Mouse (Mus musculus): ENCODE measurements around the gene Fbxl2. TPM values are rescaled to one million over a fixed set of nuclear protein-coding genes. Genes with fewer than 3 reads are reported as not detected.
A peak's percentile ranks its signal among the peaks of the same experiment; 100 is the strongest.

Fbxl2 gene
- polyA plus RNA-seq, 1 experiment from 2014 or later: 4.1 TPM

DNA sequence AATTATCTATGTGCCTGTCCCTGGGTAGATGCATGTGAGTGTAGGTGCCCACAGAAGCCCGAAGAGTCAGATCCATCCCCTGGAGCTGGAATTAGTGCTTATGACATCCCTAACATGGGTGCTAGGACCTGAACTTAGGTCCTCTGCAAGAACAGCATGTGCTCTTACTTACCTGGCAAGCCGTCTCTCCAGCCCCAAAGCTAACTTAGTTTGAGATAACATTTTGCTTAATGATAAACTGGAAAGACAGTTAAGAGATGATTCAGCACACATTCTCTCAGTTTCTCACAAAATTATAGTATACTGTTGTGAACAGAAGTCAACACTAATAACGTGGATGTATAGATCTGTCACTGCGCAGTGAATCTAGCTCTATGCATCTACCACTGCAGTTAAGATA lies 79.2 kb downstream of the Fbxl2 start:
- no peaks in the 10 kb centered on the region for H3K4me1 ChIP-seq (ENCODE audit: insufficient read depth, low read length)
- WGBS: 92% methylated on average over 4 of the region's 4 CpGs
- no peak overlapping the region for H3K4me2 ChIP-seq (replicated peaks; ENCODE audit: low read depth, low read length)
- H3K36me3 ChIP-seq (ENCODE audit: insufficient read depth, low read length): peaks cover 79% of the 10 kb centered on the region
- H3K27me3 ChIP-seq (ENCODE audit: insufficient read depth, low read length): no peaks in the 10 kb centered on the region
- no peak overlapping the region for H3K9ac ChIP-seq (replicated peaks; ENCODE audit: low read length)
- no peak overlapping the region for H3K4me3 ChIP-seq (ENCODE audit: low read length)
- no peaks in the 10 kb centered on the region for H3K9me3 ChIP-seq (ENCODE audit: low read length)
- H3K27ac ChIP-seq (ENCODE audit: low read length): no peak overlapping the region
- ATAC-seq (ENCODE audit: low FRiP score, low TSS enrichment): no peak

- WGBS: 94% methylated on average over 8 of the region's 8 CpGs
- Histone ChIP-seq H3K27ac (ENCODE audit: low read length) (no peak overlapping the region), H3K9me3 (ENCODE audit: low read length) (no peaks in the 10 kb centered on the region), H3K4me1 (ENCODE audit: insufficient read depth, low read length) (no peaks in the 10 kb centered on the region), H3K36me3 (ENCODE audit: insufficient read depth, low read length) (peaks cover 72% of the 10 kb centered on the region), H3K4me2 (replicated peaks; ENCODE audit: low read depth, low read length) (no peak overlapping the region), H3K9ac (replicated peaks; ENCODE audit: low read length) (no peak overlapping the region), H3K27me3 (ENCODE audit: insufficient read depth, low read length) (no peaks in the 10 kb centered on the region), H3K4me3 (ENCODE audit: low read length) (no peak overlapping the region)
- no peak for ATAC-seq (ENCODE audit: low FRiP score, low TSS enrichment)
Measured at GRCm38 (mm10) chr9:113964415-113964814, 81.6 kb downstream of the Fbxl2 start.

GRCm38 (mm10) chr9:113963718-113964117 lies 82.3 kb downstream of the Fbxl2 start:
- H3K27me3 ChIP-seq (ENCODE audit: insufficient read depth, low read length): no peaks in the 10 kb centered on the region
- H3K4me1 ChIP-seq (ENCODE audit: insufficient read depth, low read length): no peaks in the 10 kb centered on the region
- no peaks in the 10 kb centered on the region for H3K9me3 ChIP-seq (ENCODE audit: low read length)
- no peak overlapping the region for H3K9ac ChIP-seq (replicated peaks; ENCODE audit: low read length)
- H3K27ac ChIP-seq (ENCODE audit: low read length): no peak overlapping the region
- H3K4me3 ChIP-seq (ENCODE audit: low read length): no peak overlapping the region
- no peak for ATAC-seq (ENCODE audit: low FRiP score, low TSS enrichment)
- peaks cover 71% of the 10 kb centered on the region for H3K36me3 ChIP-seq (ENCODE audit: insufficient read depth, low read length)
- H3K4me2 ChIP-seq (replicated peaks; ENCODE audit: low read depth, low read length): no peak overlapping the region

GRCm38 (mm10) chr9:113957777-113958176 lies 88.2 kb downstream of the Fbxl2 start:
- Histone ChIP-seq H3K4me1 (ENCODE audit: insufficient read depth, low read length) (no peaks in the 10 kb centered on the region), H3K36me3 (ENCODE audit: insufficient read depth, low read length) (peaks cover 50% of the 10 kb centered on the region), H3K4me3 (ENCODE audit: low read length) (no peak overlapping the region), H3K27ac (ENCODE audit: low read length) (no peak overlapping the region), H3K9me3 (ENCODE audit: low read length) (no peaks in the 10 kb centered on the region), H3K27me3 (ENCODE audit: insufficient read depth, low read length) (no peaks in the 10 kb centered on the region), H3K4me2 (replicated peaks; ENCODE audit: low read depth, low read length) (no peak overlapping the region), H3K9ac (replicated peaks; ENCODE audit: low read length) (no peak overlapping the region)
- 91% methylated on average over 4 of the region's 4 CpGs for WGBS
- no peak for ATAC-seq (ENCODE audit: low FRiP score, low TSS enrichment)

GRCm38 (mm10) chr9:113947216-113947615 lies 98.8 kb downstream of the Fbxl2 start:
- H3K9me3 ChIP-seq (ENCODE audit: low read length): no peaks in the 10 kb centered on the region
- ATAC-seq (ENCODE audit: low FRiP score, low TSS enrichment): no peak
- no peak overlapping the region for H3K27ac ChIP-seq (ENCODE audit: low read length)
- no peaks in the 10 kb centered on the region for H3K4me1 ChIP-seq (ENCODE audit: insufficient read depth, low read length)
- no peak overlapping the region for H3K4me2 ChIP-seq (replicated peaks; ENCODE audit: low read depth, low read length)
- no peaks in the 10 kb centered on the region for H3K27me3 ChIP-seq (ENCODE audit: insufficient read depth, low read length)
- peaks cover 28% of the 10 kb centered on the region for H3K36me3 ChIP-seq (ENCODE audit: insufficient read depth, low read length)
- H3K9ac ChIP-seq (replicated peaks; ENCODE audit: low read length): no peak overlapping the region
- WGBS: 93% methylated on average over 1 of the region's 1 CpGs
- no peak overlapping the region for H3K4me3 ChIP-seq (ENCODE audit: low read length)

- H3K4me1 ChIP-seq (ENCODE audit: insufficient read depth, low read length): no peaks in the 10 kb centered on the region
- no peaks in the 10 kb centered on the region for H3K27me3 ChIP-seq (ENCODE audit: insufficient read depth, low read length)
- ATAC-seq (ENCODE audit: low FRiP score, low TSS enrichment): no peak
- no peak overlapping the region for H3K4me3 ChIP-seq (ENCODE audit: low read length)
- no peaks in the 10 kb centered on the region for H3K9me3 ChIP-seq (ENCODE audit: low read length)
- 97% methylated on average over 1 of the region's 1 CpGs for WGBS
- H3K27ac ChIP-seq (ENCODE audit: low read length): no peak overlapping the region
- H3K36me3 ChIP-seq (ENCODE audit: insufficient read depth, low read length): peaks cover 19% of the 10 kb centered on the region
- H3K9ac ChIP-seq (replicated peaks; ENCODE audit: low read length): no peak overlapping the region
- H3K4me2 ChIP-seq (replicated peaks; ENCODE audit: low read depth, low read length): no peak overlapping the region
Measured at GRCm38 (mm10) chr9:113943372-113943771, 102.6 kb downstream of the Fbxl2 start.

DNA sequence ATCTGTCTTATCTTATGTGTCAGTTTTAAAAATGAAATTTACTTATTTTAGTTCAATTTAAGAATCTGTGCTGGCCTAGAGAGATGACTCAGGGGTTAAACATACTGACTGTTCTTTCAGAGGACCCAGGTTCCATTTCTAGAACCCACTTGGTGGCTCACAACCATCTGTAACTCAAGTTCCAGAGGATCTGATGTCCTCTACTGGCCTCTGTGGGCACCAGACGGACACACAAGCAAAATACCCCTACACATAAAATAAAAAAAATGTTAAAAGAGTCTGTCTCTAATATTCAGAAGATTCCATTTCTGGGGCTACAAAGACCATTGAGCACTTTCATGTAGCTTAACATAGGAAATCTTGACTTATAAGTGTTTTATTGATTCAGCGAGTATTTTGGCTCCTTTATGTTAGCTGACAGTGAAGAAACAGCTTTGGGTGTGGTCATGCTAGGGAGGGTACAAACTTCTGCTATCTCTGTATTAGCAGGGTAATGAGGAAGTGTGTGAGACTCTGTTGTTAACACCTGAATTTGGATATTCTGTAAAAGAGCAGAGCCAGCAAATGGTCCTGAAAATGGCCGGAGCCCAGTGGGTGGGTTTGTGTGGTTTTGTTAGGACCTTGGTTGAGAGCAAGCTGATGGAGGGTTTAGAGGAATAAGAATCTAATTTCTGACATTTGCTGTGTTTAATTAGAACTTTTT lies 104.7 kb downstream of the Fbxl2 start:
- Histone ChIP-seq H3K9me3 (ENCODE audit: low read length) (no peaks in the 10 kb centered on the region), H3K27me3 (ENCODE audit: insufficient read depth, low read length) (no peaks in the 10 kb centered on the region), H3K27ac (ENCODE audit: low read length) (no peak overlapping the region), H3K4me2 (replicated peaks; ENCODE audit: low read depth, low read length) (no peak overlapping the region), H3K4me3 (ENCODE audit: low read length) (no peak overlapping the region), H3K36me3 (ENCODE audit: insufficient read depth, low read length) (peaks cover 10% of the 10 kb centered on the region), H3K4me1 (ENCODE audit: insufficient read depth, low read length) (peaks cover 1% of the 10 kb centered on the region), H3K9ac (replicated peaks; ENCODE audit: low read length) (no peak overlapping the region)
- 91% methylated on average over 3 of the region's 3 CpGs for WGBS
- ATAC-seq (ENCODE audit: low FRiP score, low TSS enrichment): no peak

- Histone ChIP-seq H3K4me1 (ENCODE audit: insufficient read depth, low read length) (peaks cover 13% of the 10 kb centered on the region), H3K4me2 (replicated peaks; ENCODE audit: low read depth, low read length) (no peak overlapping the region), H3K27ac (ENCODE audit: low read length) (no peak overlapping the region), H3K9ac (replicated peaks; ENCODE audit: low read length) (no peak overlapping the region), H3K4me3 (ENCODE audit: low read length) (no peak overlapping the region), H3K27me3 (ENCODE audit: insufficient read depth, low read length) (no peaks in the 10 kb centered on the region), H3K36me3 (ENCODE audit: insufficient read depth, low read length) (no peaks in the 10 kb centered on the region), H3K9me3 (ENCODE audit: low read length) (no peaks in the 10 kb centered on the region)
- no peak for ATAC-seq (ENCODE audit: low FRiP score, low TSS enrichment)
- WGBS: 84% methylated on average over 9 of the region's 9 CpGs
Measured at GRCm38 (mm10) chr9:113939063-113939850, 106.7 kb downstream of the Fbxl2 start.

DNA sequence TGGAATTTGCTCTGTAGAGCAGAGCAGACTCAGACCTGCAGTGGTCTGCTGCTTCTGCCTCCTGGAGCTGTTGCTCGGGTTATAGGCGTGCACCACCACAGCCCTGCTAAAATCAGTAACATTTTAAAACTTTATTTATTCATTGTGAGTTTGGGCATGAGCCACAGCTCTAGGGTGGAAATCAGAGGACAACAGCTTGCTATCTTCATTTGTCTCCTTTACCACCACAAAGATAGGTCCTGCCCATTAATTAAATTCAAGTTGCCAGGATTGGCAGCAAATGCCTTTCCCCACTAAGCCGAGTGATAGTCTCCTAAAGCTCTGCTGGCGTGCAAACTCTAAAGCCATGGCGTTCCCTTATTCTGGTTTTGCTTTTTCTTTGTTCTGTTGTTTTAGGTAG lies 110.4 kb downstream of the Fbxl2 start:
- peaks cover 27% of the 10 kb centered on the region for H3K4me1 ChIP-seq (ENCODE audit: insufficient read depth, low read length)
- no peaks in the 10 kb centered on the region for H3K9me3 ChIP-seq (ENCODE audit: low read length)
- no peak for ATAC-seq (ENCODE audit: low FRiP score, low TSS enrichment)
- 50% methylated on average over 5 of the region's 5 CpGs for WGBS
- peak overlapping the region; percentile 19; the same call in 1 of the 2 replicates for H3K9ac ChIP-seq (replicated peaks; ENCODE audit: low read length)
- no peaks in the 10 kb centered on the region for H3K27me3 ChIP-seq (ENCODE audit: insufficient read depth, low read length)
- H3K4me3 ChIP-seq (ENCODE audit: low read length): no peak overlapping the region
- H3K4me2 ChIP-seq (replicated peaks; ENCODE audit: low read depth, low read length): no peak overlapping the region
- H3K27ac ChIP-seq (ENCODE audit: low read length): peak overlapping the region; percentile 20; the same call in 1 of the 2 replicates
- no peaks in the 10 kb centered on the region for H3K36me3 ChIP-seq (ENCODE audit: insufficient read depth, low read length)

GRCm38 (mm10) chr9:113932501-113932900 lies 113.5 kb downstream of the Fbxl2 start:
- Histone ChIP-seq H3K4me3 (ENCODE audit: low read length) (peak overlapping the region; percentile 91), H3K27me3 (ENCODE audit: insufficient read depth, low read length) (no peaks in the 10 kb centered on the region), H3K4me1 (ENCODE audit: insufficient read depth, low read length) (peaks cover 31% of the 10 kb centered on the region), H3K4me2 (replicated peaks; ENCODE audit: low read depth, low read length) (peak overlapping the region; percentile 73), H3K9me3 (ENCODE audit: low read length) (no peaks in the 10 kb centered on the region), H3K36me3 (ENCODE audit: insufficient read depth, low read length) (no peaks in the 10 kb centered on the region), H3K9ac (replicated peaks; ENCODE audit: low read length) (peak overlapping the region; percentile 93), H3K27ac (ENCODE audit: low read length) (peak overlapping the region; percentile 94)
- ATAC-seq (ENCODE audit: low FRiP score, low TSS enrichment): no peak
- WGBS: 7% methylated on average over 11 of the region's 11 CpGs
